Mouse (Mus musculus): ENCODE results near the gene Olfr463. TPM values are rescaled to one million over a fixed set of nuclear protein-coding genes. Genes with fewer than 3 reads are reported as not detected.

Gene Olfr463
- polyA plus RNA-seq (2015; fragmentation: Nextera tagmentation; extraction: Ambion mirVana): not detected in 2 replicates

GRCm38 (mm10) chr11:87897287-87897686 lies at the start of gene Olfr463:
TSS of gene Olfr463 (minus strand) at chr11:87897387.
- Histone ChIP-seq H3K36me3 (no peaks in the 10 kb centered on the region), H3K9ac (no peak within 1 kb of the TSS), H3K9me3 (no peaks in the 10 kb centered on the region), H3K27me3 (replicated peaks) (no peaks in the 10 kb centered on the region), H3K4me3 (replicated peaks) (no peak within 1 kb of the TSS), H3K27ac (no peak within 1 kb of the TSS), H3K4me2 (replicated peaks) (no peak within 1 kb of the TSS), H3K4me1 (replicated peaks) (no peaks in the 10 kb centered on the region)
- no peak for ATAC-seq

- Histone ChIP-seq H3K4me1 (replicated peaks) (no peaks in the 10 kb centered on the region), H3K36me3 (no peaks in the 10 kb centered on the region), H3K9ac (no peak overlapping the region), H3K27ac (no peak overlapping the region), H3K4me2 (replicated peaks) (no peak overlapping the region), H3K9me3 (no peaks in the 10 kb centered on the region), H3K4me3 (replicated peaks) (no peak overlapping the region), H3K27me3 (replicated peaks) (no peaks in the 10 kb centered on the region; the same call in 1 of the 2 replicates)
- 72% methylated on average over 3 of the region's 3 CpGs for WGBS
- ATAC-seq: no peak
Observed at GRCm38 (mm10) chr11:87935467-87935866, 38.3 kb upstream of the Olfr463 start.

GRCm38 (mm10) chr11:87933731-87934130 lies 36.5 kb upstream of the Olfr463 start:
- Histone ChIP-seq H3K36me3 (no peaks in the 10 kb centered on the region), H3K9ac (no peak overlapping the region), H3K27ac (no peak overlapping the region), H3K4me3 (replicated peaks) (no peak overlapping the region), H3K27me3 (replicated peaks) (no peaks in the 10 kb centered on the region), H3K9me3 (no peaks in the 10 kb centered on the region), H3K4me2 (replicated peaks) (no peak overlapping the region), H3K4me1 (replicated peaks) (no peaks in the 10 kb centered on the region)
- no peak for ATAC-seq
- 67% methylated on average over 2 of the region's 2 CpGs for WGBS

GRCm38 (mm10) chr11:87930348-87930747 lies 33.2 kb upstream of the Olfr463 start:
- Histone ChIP-seq H3K36me3 (no peaks in the 10 kb centered on the region), H3K4me3 (replicated peaks) (no peak overlapping the region), H3K9ac (no peak overlapping the region), H3K4me1 (replicated peaks) (no peaks in the 10 kb centered on the region), H3K9me3 (no peaks in the 10 kb centered on the region), H3K4me2 (replicated peaks) (no peak overlapping the region), H3K27me3 (replicated peaks) (no peaks in the 10 kb centered on the region), H3K27ac (no peak overlapping the region)
- 72% methylated on average over 2 of the region's 2 CpGs for WGBS
- no peak for ATAC-seq

GRCm38 (mm10) chr11:87920966-87921365 lies 23.8 kb upstream of the Olfr463 start, which contains the start of gene Olfr464:
TSS of gene Olfr464 (minus strand) at chr11:87920967.
- Histone ChIP-seq H3K27ac (no peak within 1 kb of the TSS), H3K27me3 (replicated peaks) (no peaks in the 10 kb centered on the region), H3K4me3 (replicated peaks) (no peak within 1 kb of the TSS), H3K9me3 (no peaks in the 10 kb centered on the region), H3K4me1 (replicated peaks) (no peaks in the 10 kb centered on the region), H3K4me2 (replicated peaks) (no peak within 1 kb of the TSS), H3K36me3 (no peaks in the 10 kb centered on the region), H3K9ac (no peak within 1 kb of the TSS)
- no peak for ATAC-seq
- 30% methylated on average over 5 of the region's 5 CpGs for WGBS

- Histone ChIP-seq H3K9ac (no peak overlapping the region), H3K27ac (no peak overlapping the region), H3K4me2 (replicated peaks) (no peak overlapping the region), H3K27me3 (replicated peaks) (no peaks in the 10 kb centered on the region), H3K4me3 (replicated peaks) (no peak overlapping the region), H3K36me3 (no peaks in the 10 kb centered on the region), H3K4me1 (replicated peaks) (no peaks in the 10 kb centered on the region), H3K9me3 (no peaks in the 10 kb centered on the region)
- WGBS: 78% methylated on average over 2 of the region's 2 CpGs
- no peak for ATAC-seq
Observed at GRCm38 (mm10) chr11:87920301-87920700, 23.1 kb upstream of the Olfr463 start.

- ATAC-seq: no peak
- no peak overlapping the region for H3K9ac ChIP-seq
- H3K4me1 ChIP-seq (replicated peaks): no peaks in the 10 kb centered on the region
- H3K27ac ChIP-seq: no peak overlapping the region
- H3K4me2 ChIP-seq (replicated peaks): no peak overlapping the region
- H3K27me3 ChIP-seq (replicated peaks): no peaks in the 10 kb centered on the region
- 89% methylated on average over 1 of the region's 1 CpGs for WGBS
- H3K9me3 ChIP-seq: no peaks in the 10 kb centered on the region
- no peak overlapping the region for H3K4me3 ChIP-seq (replicated peaks)
- no peaks in the 10 kb centered on the region for H3K36me3 ChIP-seq
Observed at GRCm38 (mm10) chr11:87916005-87916404, 18.8 kb upstream of the Olfr463 start.

GRCm38 (mm10) chr11:87904331-87904730 lies 7.1 kb upstream of the Olfr463 start:
- Histone ChIP-seq H3K27ac (no peak overlapping the region), H3K4me3 (replicated peaks) (no peak overlapping the region), H3K36me3 (no peaks in the 10 kb centered on the region), H3K27me3 (replicated peaks) (no peaks in the 10 kb centered on the region), H3K9me3 (no peaks in the 10 kb centered on the region), H3K9ac (no peak overlapping the region), H3K4me1 (replicated peaks) (no peaks in the 10 kb centered on the region), H3K4me2 (replicated peaks) (no peak overlapping the region)
- 84% methylated on average over 3 of the region's 3 CpGs for WGBS
- no peak for ATAC-seq

GRCm38 (mm10) chr11:87892168-87892567 lies 5.0 kb downstream of the Olfr463 start, which contains the start of gene Olfr462:
TSS of gene Olfr462 (minus strand) at chr11:87892268.
- ATAC-seq: no peak
- Histone ChIP-seq H3K9me3 (no peaks in the 10 kb centered on the region), H3K4me1 (replicated peaks) (no peaks in the 10 kb centered on the region), H3K9ac (no peak within 1 kb of the TSS), H3K27me3 (replicated peaks) (no peaks in the 10 kb centered on the region), H3K27ac (no peak within 1 kb of the TSS), H3K4me2 (replicated peaks) (no peak within 1 kb of the TSS), H3K36me3 (no peaks in the 10 kb centered on the region), H3K4me3 (replicated peaks) (no peak within 1 kb of the TSS)
- 87% methylated on average over 6 of the region's 6 CpGs for WGBS

GRCm38 (mm10) chr11:87884856-87885255 lies 12.3 kb downstream of the Olfr463 start:
- H3K27me3 ChIP-seq (replicated peaks): no peaks in the 10 kb centered on the region
- H3K27ac ChIP-seq: no peak overlapping the region
- 0 out of 2 replicates have a peak, but pooled peaks cover 3% of the 10 kb centered on the region for H3K4me1 ChIP-seq (replicated peaks)
- no peak overlapping the region for H3K9ac ChIP-seq
- H3K4me2 ChIP-seq (replicated peaks): no peak overlapping the region
- 76% methylated on average over 5 of the region's 5 CpGs for WGBS
- no peak overlapping the region for H3K4me3 ChIP-seq (replicated peaks)
- no peaks in the 10 kb centered on the region for H3K36me3 ChIP-seq
- H3K9me3 ChIP-seq: no peaks in the 10 kb centered on the region
- ATAC-seq: no peak

GRCm38 (mm10) chr11:87883493-87883892 lies 13.7 kb downstream of the Olfr463 start:
- WGBS: 48% methylated on average over 5 of the region's 5 CpGs
- Histone ChIP-seq H3K27ac (no peak overlapping the region), H3K27me3 (replicated peaks) (no peaks in the 10 kb centered on the region), H3K9ac (no peak overlapping the region), H3K4me3 (replicated peaks) (no peak overlapping the region), H3K4me2 (replicated peaks) (no peak overlapping the region), H3K9me3 (no peaks in the 10 kb centered on the region), H3K4me1 (replicated peaks) (0 out of 2 replicates have a peak, but pooled peaks cover 3% of the 10 kb centered on the region), H3K36me3 (no peaks in the 10 kb centered on the region)
- ATAC-seq: no peak

- Histone ChIP-seq H3K9ac (no peak overlapping the region), H3K27ac (no peak overlapping the region), H3K27me3 (replicated peaks) (no peaks in the 10 kb centered on the region), H3K36me3 (no peaks in the 10 kb centered on the region), H3K9me3 (no peaks in the 10 kb centered on the region), H3K4me2 (replicated peaks) (no peak overlapping the region), H3K4me1 (replicated peaks) (0 out of 2 replicates have a peak, but pooled peaks cover 3% of the 10 kb centered on the region), H3K4me3 (replicated peaks) (no peak overlapping the region)
- 62% methylated on average over 4 of the region's 4 CpGs for WGBS
- no peak for ATAC-seq
Observed at GRCm38 (mm10) chr11:87881714-87882113, 15.5 kb downstream of the Olfr463 start.

- ATAC-seq: peak; percentile 67
- no peak overlapping the region for H3K9ac ChIP-seq
- no peak overlapping the region for H3K27ac ChIP-seq
- 42% methylated on average over 9 of the region's 9 CpGs for WGBS
- 0 out of 2 replicates have a peak overlapping the region, but pooled peaks have one; percentile 20 for H3K4me2 ChIP-seq (replicated peaks)
- H3K9me3 ChIP-seq: no peaks in the 10 kb centered on the region
- 0 out of 2 replicates have a peak, but pooled peaks cover 3% of the 10 kb centered on the region for H3K4me1 ChIP-seq (replicated peaks)
- no peaks in the 10 kb centered on the region for H3K36me3 ChIP-seq
- H3K27me3 ChIP-seq (replicated peaks): no peaks in the 10 kb centered on the region; the same call in 1 of the 2 replicates
- no peak overlapping the region for H3K4me3 ChIP-seq (replicated peaks)
Observed at GRCm38 (mm10) chr11:87879826-87880225, 17.4 kb downstream of the Olfr463 start.
